Mouse (Mus musculus): Measurements from ENCODE around the gene Vmn1r56.
"Not testable (repeated sequence)": the region's sequence is repeated elsewhere in the genome, so short reads cannot be mapped to it uniquely, and the experiment has no call there.

The Vmn1r56 gene

DNA sequence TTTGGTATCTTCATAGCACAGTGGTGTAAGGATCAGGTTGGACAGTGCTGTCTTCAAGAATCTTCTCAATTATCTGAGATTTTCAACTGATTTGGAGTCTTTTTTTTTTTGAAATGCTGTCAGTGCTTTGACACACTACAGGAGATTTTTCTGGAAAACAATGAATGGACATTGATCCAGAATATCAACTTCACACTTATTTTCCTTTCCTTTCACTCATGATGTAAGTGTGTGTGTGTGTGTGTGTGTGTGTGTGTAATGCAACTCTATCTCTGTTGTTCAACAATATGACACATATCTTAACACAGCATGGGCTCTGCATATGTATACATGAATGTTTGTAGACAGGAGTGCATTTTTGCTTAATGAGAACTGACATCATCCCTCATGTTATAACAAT, at the start of gene Vmn1r56:
Vmn1r56 (minus strand) TSS at position 101 of the 400 bp plus-strand sequence.
- POLR2A ChIA-PET, CTCF ChIA-PET: not testable (repeated sequence)

DNA sequence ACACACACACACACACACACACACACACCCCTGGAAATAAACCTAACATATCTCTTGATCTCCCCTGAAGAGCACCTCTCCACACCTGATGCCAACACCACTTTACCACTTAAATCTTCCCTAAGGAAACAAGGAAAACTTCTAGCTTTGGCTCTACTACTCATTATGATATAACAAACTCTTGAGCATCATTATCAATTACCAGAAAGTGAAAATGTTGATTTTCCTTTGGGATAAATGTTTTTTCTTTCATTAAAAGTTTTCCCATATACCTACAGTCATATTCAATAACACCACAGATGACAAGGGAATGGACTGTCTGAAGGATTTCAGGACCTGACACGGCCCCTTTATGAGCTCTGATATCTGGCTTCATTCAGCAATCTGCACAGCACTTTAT, 21.6 kb upstream of the Vmn1r56 start, which contains the start of gene Vmn1r57:
Vmn1r57 (plus strand) TSS at position 301 of the 400 bp plus-strand sequence.
- CTCF ChIA-PET, POLR2A ChIA-PET: not testable (repeated sequence)

DNA sequence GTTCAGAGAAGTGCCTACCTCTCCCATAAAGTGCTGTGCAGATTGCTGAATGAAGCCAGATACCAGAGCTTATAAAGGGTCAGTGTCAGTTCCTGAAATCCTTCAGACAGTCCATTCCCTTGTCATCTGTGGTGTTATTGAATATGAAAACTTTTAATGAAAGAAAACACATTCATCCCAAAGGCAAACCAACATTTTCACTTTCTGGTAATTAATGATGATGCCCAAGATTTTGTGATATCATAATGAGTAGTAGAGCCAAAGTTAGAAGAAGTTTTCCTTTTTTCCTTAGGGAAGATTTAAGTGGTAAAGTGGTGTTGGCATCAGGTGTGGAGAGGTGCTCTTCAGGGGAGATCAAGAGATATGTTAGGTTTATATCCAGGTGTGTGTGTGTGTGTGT, 47.0 kb downstream of the Vmn1r56 start, which contains the start of gene Vmn1r55:
Vmn1r55 (minus strand) TSS at position 101 of the 400 bp plus-strand sequence.
- CTCF ChIA-PET: not testable (repeated sequence)
- POLR2A ChIA-PET: interaction anchor here in 1 of 4 experiments (0.6 kb wide), 1 partner anchor 151 kb away, joined by 7 read pairs; no protein-coding TSS in a partner anchor
